Mouse (Mus musculus) heart, adult 2 months (tissue): Measurements from ENCODE around the gene Zbtb17. TPM values are rescaled to one million over a fixed set of nuclear protein-coding genes. Genes with fewer than 3 reads are reported as not detected.
A peak's percentile ranks its signal among the peaks of the same experiment; 100 is the strongest.

Experiments
- DNase-seq, 2 experiments: peaks; one replicate each; pipeline ENCODE4 v3.0.0; 2021
- H3K27ac ChIP-seq: fragments of 200-600 bp; 2 replicates; pipeline ENCODE4 v1.8.1; 2022
- H3K27me3 ChIP-seq: fragments of 200-500 bp; 2 replicates; pipeline ENCODE4 v1.6.1; 2012; ENCODE audit warnings: mild to moderate bottlenecking, low read length, inconsistent platforms, mixed read lengths; ENCODE audit not compliant: control insufficient read depth, insufficient read depth
- H3K36me3 ChIP-seq: fragments of 200-500 bp; 2 replicates; pipeline ENCODE4 v1.6.1; 2012; ENCODE audit warnings: low read length, inconsistent platforms; ENCODE audit not compliant: control insufficient read depth, insufficient read depth
- H3K4me1 ChIP-seq: fragments of 200-500 bp; 2 replicates; pipeline ENCODE4 v1.6.1; 2011; ENCODE audit warnings: low read length; ENCODE audit not compliant: control insufficient read depth, insufficient read depth
- H3K4me3 ChIP-seq: fragments of 200-600 bp; 2 replicates; pipeline ENCODE4 v1.8.1; 2022
- H3K79me2 ChIP-seq: fragments of 200-500 bp; replicated peaks from 2 replicates; pipeline ENCODE4 v1.6.1; 2012; ENCODE audit warnings: mild to moderate bottlenecking, inconsistent platforms, low read length, moderate library complexity, mixed read lengths; ENCODE audit not compliant: control insufficient read depth, insufficient read depth
- H3K9ac ChIP-seq: fragments of 200-500 bp; 2 replicates; pipeline ENCODE4 v1.6.1; 2012; ENCODE audit warnings: low read depth, mild to moderate bottlenecking, control low read depth, inconsistent platforms, low read length, mixed read lengths
- CTCF ChIP-seq: fragments of 200-600 bp; IDR thresholded peaks from 2 replicates; pipeline ENCODE4 v1.8.1; 2022; ENCODE audit warnings: antibody characterized with exemption, mild to moderate bottlenecking, moderate library complexity
- EP300 ChIP-seq: fragments of 200-500 bp; IDR thresholded peaks from 2 replicates; pipeline ENCODE4 v1.6.1; 2011; ENCODE audit warnings: low read depth, low read length, control low read depth; ENCODE audit not compliant: insufficient read depth
- POLR2A ChIP-seq: fragments of 200-500 bp; IDR thresholded peaks from 2 replicates; pipeline ENCODE4 v1.6.1; 2011; ENCODE audit warnings: mild to moderate bottlenecking, low read depth, low read length, control low read depth; ENCODE audit not compliant: insufficient read depth
- WGBS: fragments of 180-500 bp; shearing (Covaris S2); methylation state at CpG from one replicate; pipeline ENCODE4 v1.1.7; 2018; 5-methylcytosine and 5-hydroxymethylcytosine counted together
- intact Hi-C: fragments of 180-260 bp; cut with DNase I; formaldehyde crosslinking; loops from one replicate; pipeline ENCODE4 v1.15.1; 2025
- polyA plus RNA-seq: library from polyadenylated mRNA; depleted of rRNA; stranded (reverse); fragments of >200 nt; gene quantifications from 2 replicates; pipeline ENCODE4 v1.2.3, GENCODE M21; 2012
- total RNA-seq, 2 experiments: library from RNA; stranded (reverse); gene quantifications; 2 replicates each; pipeline ENCODE4 v1.2.3; 2021

Zbtb17 gene
- total and polyA plus RNA-seq, 3 experiments = 22.9 to 26.4 (median 23.3) TPM

GRCm38 (mm10) chr4:141451916-141452450 lies 7.5 kb downstream of the Zbtb17 start:
- no peak overlapping the region for H3K9ac ChIP-seq
- peak in 1 of 2 experiments; percentile 17 for DNase-seq
- intact Hi-C loops = loop anchor here (5.0 kb wide), 1 partner anchor 40 kb away; no protein-coding TSS in a partner anchor
- TF ChIP-seq POLR2A (no peak), EP300 (no peak), CTCF (no peak)
- no peaks in the 10 kb centered on the region for H3K36me3 ChIP-seq
- H3K79me2 ChIP-seq = peaks cover 5% of the 10 kb centered on the region; the same call in 1 of the 2 replicates
- H3K4me3 ChIP-seq = no peak overlapping the region
- peak overlapping the region; percentile 20; the same call in 1 of the 2 replicates for H3K27ac ChIP-seq
- 85% methylated on average over 9 of the region's 9 CpGs for WGBS
- no peaks in the 10 kb centered on the region for H3K27me3 ChIP-seq
- H3K4me1 ChIP-seq = peaks cover 1% of the 10 kb centered on the region; the same call in 1 of the 2 replicates

- peaks cover 6% of the 10 kb centered on the region for H3K79me2 ChIP-seq
- no peaks in the 10 kb centered on the region for H3K36me3 ChIP-seq
- no peak overlapping the region for H3K9ac ChIP-seq
- WGBS = 50% methylated on average over 14 of the region's 14 CpGs
- DNase-seq = peak in 1 of 2 experiments; percentile 28
- H3K4me3 ChIP-seq = no peak overlapping the region
- peak overlapping the region; percentile 8; the same call in 1 of the 2 replicates for H3K27ac ChIP-seq
- TF ChIP-seq POLR2A = no peak
- TF ChIP-seq CTCF = no peak
- no peak for TF ChIP-seq EP300
- intact Hi-C loops = loop anchor here (5.0 kb wide), 1 partner anchor 38 kb away; no protein-coding TSS in a partner anchor
- H3K27me3 ChIP-seq = no peaks in the 10 kb centered on the region
- H3K4me1 ChIP-seq = peaks cover 2% of the 10 kb centered on the region; the same call in 1 of the 2 replicates
Observed at GRCm38 (mm10) chr4:141454581-141455350, 10.3 kb downstream of the Zbtb17 start.

GRCm38 (mm10) chr4:141455526-141455925 lies 11.1 kb downstream of the Zbtb17 start:
- H3K27ac ChIP-seq = no peak overlapping the region
- no peaks in the 10 kb centered on the region for H3K36me3 ChIP-seq
- no peak for TF ChIP-seq CTCF
- no peak for TF ChIP-seq POLR2A
- no peak for TF ChIP-seq EP300
- H3K4me1 ChIP-seq = peaks cover 2% of the 10 kb centered on the region; the same call in 1 of the 2 replicates
- H3K79me2 ChIP-seq = peaks cover 7% of the 10 kb centered on the region
- intact Hi-C loops = no loop called here
- DNase-seq = no peak
- H3K27me3 ChIP-seq = no peaks in the 10 kb centered on the region
- 91% methylated on average over 4 of the region's 4 CpGs for WGBS
- no peak overlapping the region for H3K4me3 ChIP-seq
- H3K9ac ChIP-seq = no peak overlapping the region

GRCm38 (mm10) chr4:141456193-141456938 lies 11.9 kb downstream of the Zbtb17 start:
- Histone ChIP-seq H3K36me3 (no peaks in the 10 kb centered on the region), H3K9ac (no peak overlapping the region), H3K79me2 (peaks cover 7% of the 10 kb centered on the region), H3K27me3 (no peaks in the 10 kb centered on the region), H3K27ac (no peak overlapping the region), H3K4me1 (peaks cover 2% of the 10 kb centered on the region; the same call in 1 of the 2 replicates), H3K4me3 (no peak overlapping the region)
- DNase-seq = no peak
- 95% methylated on average over 14 of the region's 14 CpGs for WGBS
- TF ChIP-seq POLR2A (no peak), CTCF (no peak), EP300 (no peak)
- intact Hi-C loops = no loop called here

GRCm38 (mm10) chr4:141458236-141458635 lies 13.8 kb downstream of the Zbtb17 start:
- Histone ChIP-seq H3K79me2 (peaks cover 7% of the 10 kb centered on the region), H3K27me3 (no peaks in the 10 kb centered on the region), H3K4me1 (peaks cover 2% of the 10 kb centered on the region; the same call in 1 of the 2 replicates), H3K27ac (peak overlapping the region; percentile 54), H3K9ac (no peak overlapping the region), H3K4me3 (no peak overlapping the region), H3K36me3 (no peaks in the 10 kb centered on the region)
- 31% methylated on average over 7 of the region's 7 CpGs for WGBS
- intact Hi-C loops = no loop called here
- peak in 1 of 2 experiments; percentile 67 for DNase-seq
- TF ChIP-seq CTCF (no peak), POLR2A (no peak), EP300 (no peak)
